Mouse (Mus musculus): ENCODE data around the gene Ppp1r15a. TPM values are rescaled to one million over a fixed set of nuclear protein-coding genes. Genes with fewer than 3 reads are reported as not detected.
A peak's percentile ranks its signal among the peaks of the same experiment; 100 is the strongest.
"Not testable (repeated sequence)": the region's sequence is repeated elsewhere in the genome, so short reads cannot be mapped to it uniquely, and the experiment has no call there.

Ppp1r15a gene
- total and polyA plus RNA-seq, 3 experiments, result 27.3 to 36.0 (median 29.6) TPM

DNA sequence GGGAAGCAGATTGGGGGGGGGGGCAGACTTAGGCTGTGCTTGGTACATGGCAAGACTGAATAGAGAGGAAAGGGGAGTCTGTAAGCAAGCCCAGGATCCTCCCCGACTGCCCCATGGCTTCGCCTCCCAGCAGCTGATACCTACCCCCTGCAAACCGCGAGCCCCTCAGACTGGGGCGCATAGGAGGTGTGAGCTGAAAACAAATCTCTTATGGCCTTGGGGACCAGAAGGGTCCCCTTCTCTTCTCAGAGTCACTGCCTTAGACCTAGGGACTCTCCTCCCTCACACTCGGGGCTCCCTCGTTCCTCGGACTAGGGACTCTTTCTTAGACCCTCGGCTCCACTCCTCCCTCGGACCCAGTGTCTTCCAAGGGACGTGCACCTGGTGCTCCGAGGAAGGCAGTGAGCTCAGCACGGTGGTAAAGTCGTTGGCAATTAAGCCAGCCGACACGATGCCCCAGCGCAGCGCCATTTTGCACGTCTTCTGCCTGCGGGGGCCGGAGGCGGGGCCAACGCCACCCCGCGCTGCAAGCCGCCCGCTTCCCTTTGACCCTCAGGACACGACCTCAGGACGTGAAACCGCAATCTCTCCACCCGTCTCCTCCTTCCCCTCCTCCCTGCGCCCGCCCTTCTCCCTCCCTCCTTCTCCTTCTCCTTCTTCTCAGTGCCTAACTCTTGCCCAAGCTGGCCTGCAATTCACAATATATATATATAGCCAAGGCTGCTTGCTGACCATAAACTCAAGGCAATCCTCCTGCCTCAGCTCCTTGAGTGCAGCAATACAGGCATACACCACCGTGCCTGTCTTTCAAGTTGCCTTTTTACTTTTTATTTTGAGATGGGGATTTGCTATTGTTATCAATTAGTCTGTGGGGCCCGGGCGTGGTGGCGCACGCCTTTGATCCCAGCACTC is 37.5 kb downstream of the Ppp1r15a start, which contains the start of gene Dhdh:
Gene Dhdh (minus strand): TSS at position 513 of the 912 bp plus-strand sequence.
- Histone ChIP-seq H3K79me2 (replicated peaks; ENCODE audit: control insufficient read depth, insufficient read depth, low read length) (no peaks in the 10 kb centered on the region), H3K9ac (ENCODE audit: low read depth, low read length) (peak within 1 kb of the TSS; percentile 63), H3K27me3 (ENCODE audit: control insufficient read depth, insufficient read depth, low read length) (no peaks in the 10 kb centered on the region), H3K4me1 (ENCODE audit: control insufficient read depth, insufficient read depth, low read length) (peaks cover 4% of the 10 kb centered on the region), H3K27ac (peak within 1 kb of the TSS; percentile 71), H3K4me3 (peak within 1 kb of the TSS; percentile 59), H3K36me3 (ENCODE audit: control insufficient read depth, insufficient read depth, low read length) (no peaks in the 10 kb centered on the region)
- intact Hi-C loops (cut with DNase I), result no loop called here
- peak; percentile 81 to 84 for DNase-seq
- WGBS, result 18% methylated on average over 38 of the region's 38 CpGs
- TF ChIP-seq CTCF (IDR thresholded peaks at IDR 0.05) (no peak), EP300 (IDR thresholded peaks at IDR 0.05; ENCODE audit: insufficient read depth, low read depth, low read length) (no peak), POLR2A (IDR thresholded peaks at IDR 0.05; ENCODE audit: insufficient read depth, low read depth, low read length) (peak; percentile 80)

DNA sequence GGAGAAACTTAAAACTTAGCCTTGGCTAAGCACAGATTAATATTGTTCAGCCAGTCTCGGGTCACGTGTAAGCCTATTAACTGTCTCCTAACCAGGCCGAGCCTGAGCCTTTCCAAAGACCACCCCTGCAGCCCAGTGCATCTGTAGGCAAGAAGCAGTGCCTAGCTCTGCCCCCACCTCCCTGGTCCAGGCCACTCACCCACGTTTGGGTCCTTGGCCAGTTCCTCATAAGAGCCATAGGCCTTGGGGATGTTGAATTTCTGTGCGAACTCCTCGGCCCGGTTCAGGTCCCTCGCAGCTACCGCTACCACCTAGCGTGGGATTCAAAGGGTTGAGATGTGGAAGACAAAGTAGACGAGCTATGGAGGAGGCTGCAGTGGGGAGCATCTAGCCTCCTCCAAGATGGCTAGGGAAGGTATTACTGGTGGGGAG is 38.2 kb downstream of the Ppp1r15a start:
- no peaks in the 10 kb centered on the region for H3K27me3 ChIP-seq (ENCODE audit: control insufficient read depth, insufficient read depth, low read length)
- intact Hi-C loops (cut with DNase I), result no loop called here
- no peak overlapping the region for H3K9ac ChIP-seq (ENCODE audit: low read depth, low read length)
- DNase-seq, result no peak
- H3K4me1 ChIP-seq (ENCODE audit: control insufficient read depth, insufficient read depth, low read length), result peaks cover 1% of the 10 kb centered on the region; the same call in 1 of the 2 replicates
- no peaks in the 10 kb centered on the region for H3K36me3 ChIP-seq (ENCODE audit: control insufficient read depth, insufficient read depth, low read length)
- no peak for TF ChIP-seq CTCF (IDR thresholded peaks at IDR 0.05)
- no peak for TF ChIP-seq POLR2A (IDR thresholded peaks at IDR 0.05; ENCODE audit: insufficient read depth, low read depth, low read length)
- no peak for TF ChIP-seq EP300 (IDR thresholded peaks at IDR 0.05; ENCODE audit: insufficient read depth, low read depth, low read length)
- WGBS, result 71% methylated on average over 11 of the region's 11 CpGs
- H3K27ac ChIP-seq, result no peak overlapping the region; the same call in 1 of the 2 replicates
- no peaks in the 10 kb centered on the region for H3K79me2 ChIP-seq (replicated peaks; ENCODE audit: control insufficient read depth, insufficient read depth, low read length)
- H3K4me3 ChIP-seq, result no peak overlapping the region

DNA sequence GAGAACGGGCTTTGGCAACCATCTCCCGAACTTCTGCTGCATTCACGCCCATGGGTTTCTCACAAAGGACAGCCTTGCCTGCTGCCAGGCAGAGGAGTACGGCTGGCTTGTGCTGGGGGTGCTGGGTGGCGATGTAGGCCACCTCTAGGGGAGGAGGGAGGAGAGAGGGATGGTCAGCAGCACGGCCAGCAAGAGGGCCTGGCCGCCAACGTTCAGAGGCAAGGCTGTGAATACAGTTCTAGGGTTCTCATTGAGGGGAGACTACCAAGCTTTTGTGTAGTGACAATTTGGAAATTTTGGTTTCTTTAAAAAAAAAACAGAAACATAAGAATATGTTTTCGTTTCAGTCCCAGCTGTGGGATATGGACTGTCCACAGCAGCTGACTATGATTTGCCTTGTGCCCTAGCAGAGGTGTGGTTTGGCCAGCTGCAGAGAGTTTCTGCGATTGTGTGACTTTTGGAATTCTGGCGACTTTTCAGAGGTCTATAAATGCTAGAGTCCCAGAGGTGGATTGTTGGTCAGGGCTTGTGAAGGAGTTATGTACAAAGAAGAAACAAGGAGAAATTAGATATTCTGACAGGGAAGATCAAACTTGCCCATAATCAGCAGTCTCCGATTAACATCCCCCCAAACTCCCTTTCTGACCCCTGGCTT is 39.2 kb downstream of the Ppp1r15a start, which contains the start of gene Gm45808:
Gene Gm45808 (minus strand): TSS at position 51 of the 655 bp plus-strand sequence.
- no peak within 1 kb of the TSS for H3K27ac ChIP-seq
- intact Hi-C loops (cut with DNase I), result no loop called here

DNA sequence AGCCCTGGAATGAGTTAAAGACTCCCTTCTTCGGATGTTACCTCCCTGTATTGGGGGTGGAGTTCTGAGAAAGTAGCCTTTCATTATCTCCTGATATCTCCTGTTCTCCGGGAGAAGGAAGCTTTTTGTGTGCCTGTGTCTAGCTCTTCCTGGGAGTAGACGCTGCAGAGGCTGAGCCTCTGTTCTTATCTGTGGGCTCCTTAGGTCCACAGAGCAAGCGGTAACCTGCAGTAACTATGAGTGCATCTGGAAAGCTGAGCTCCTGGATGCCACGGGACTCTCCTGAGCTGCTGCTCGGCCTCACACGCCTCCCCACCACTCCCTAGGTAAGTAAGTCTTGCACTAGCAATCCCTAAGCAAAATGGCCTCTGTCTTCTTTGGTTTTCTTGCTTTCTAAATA is 39.9 kb downstream of the Ppp1r15a start:
- Histone ChIP-seq H3K4me3 (no peak overlapping the region), H3K4me1 (ENCODE audit: control insufficient read depth, insufficient read depth, low read length) (peaks cover 1% of the 10 kb centered on the region; the same call in 1 of the 2 replicates), H3K27ac (no peak overlapping the region), H3K79me2 (replicated peaks; ENCODE audit: control insufficient read depth, insufficient read depth, low read length) (no peaks in the 10 kb centered on the region), H3K9ac (ENCODE audit: low read depth, low read length) (no peak overlapping the region), H3K36me3 (ENCODE audit: control insufficient read depth, insufficient read depth, low read length) (no peaks in the 10 kb centered on the region), H3K27me3 (ENCODE audit: control insufficient read depth, insufficient read depth, low read length) (no peaks in the 10 kb centered on the region)
- no peak for TF ChIP-seq POLR2A (IDR thresholded peaks at IDR 0.05; ENCODE audit: insufficient read depth, low read depth, low read length)
- TF ChIP-seq CTCF (IDR thresholded peaks at IDR 0.05), result no peak
- no peak for TF ChIP-seq EP300 (IDR thresholded peaks at IDR 0.05; ENCODE audit: insufficient read depth, low read depth, low read length)
- no peak for DNase-seq
- WGBS, result 57% methylated on average over 7 of the region's 7 CpGs
- intact Hi-C loops (cut with DNase I), result no loop called here

More for the DNA sequence above, 39.2 kb downstream of the Ppp1r15a start, which contains the start of gene Gm45808:
- Histone ChIP-seq H3K9ac (ENCODE audit: low read depth, low read length) (no peak within 1 kb of the TSS), H3K4me1 (ENCODE audit: control insufficient read depth, insufficient read depth, low read length) (peaks cover 1% of the 10 kb centered on the region; the same call in 1 of the 2 replicates), H3K4me3 (no peak within 1 kb of the TSS), H3K79me2 (replicated peaks; ENCODE audit: control insufficient read depth, insufficient read depth, low read length) (no peaks in the 10 kb centered on the region), H3K36me3 (ENCODE audit: control insufficient read depth, insufficient read depth, low read length) (no peaks in the 10 kb centered on the region), H3K27me3 (ENCODE audit: control insufficient read depth, insufficient read depth, low read length) (no peaks in the 10 kb centered on the region)
- DNase-seq, result no peak
- 79% methylated on average over 12 of the region's 12 CpGs for WGBS
- TF ChIP-seq EP300 (IDR thresholded peaks at IDR 0.05; ENCODE audit: insufficient read depth, low read depth, low read length) (no peak), CTCF (IDR thresholded peaks at IDR 0.05) (no peak), POLR2A (IDR thresholded peaks at IDR 0.05; ENCODE audit: insufficient read depth, low read depth, low read length) (no peak)

DNA sequence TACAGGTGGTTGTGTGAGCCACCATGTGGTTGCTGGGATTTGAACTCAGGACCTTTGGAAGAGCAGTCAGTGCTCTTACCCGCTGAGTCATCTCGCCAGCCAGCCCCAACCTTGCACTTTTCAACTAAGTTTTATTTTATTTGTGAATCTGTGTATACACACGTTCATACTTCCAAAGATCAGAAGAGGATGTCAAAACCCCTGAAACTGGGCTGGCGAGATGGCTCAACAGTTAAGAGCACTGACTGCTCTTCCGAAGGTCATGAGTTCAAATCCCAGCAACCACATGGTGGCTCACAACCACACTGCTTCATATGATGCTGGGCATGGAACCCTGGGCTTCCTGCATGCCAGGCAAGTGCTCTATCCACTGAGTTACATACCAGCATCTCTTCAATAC is 41.1 kb downstream of the Ppp1r15a start:
- H3K4me1 ChIP-seq (ENCODE audit: control insufficient read depth, insufficient read depth, low read length); H3K36me3 ChIP-seq (ENCODE audit: control insufficient read depth, insufficient read depth, low read length); intact Hi-C loops (cut with DNase I); H3K27ac ChIP-seq; H3K79me2 ChIP-seq (replicated peaks; ENCODE audit: control insufficient read depth, insufficient read depth, low read length); H3K9ac ChIP-seq (ENCODE audit: low read depth, low read length); H3K27me3 ChIP-seq (ENCODE audit: control insufficient read depth, insufficient read depth, low read length); DNase-seq; H3K4me3 ChIP-seq: not testable (repeated sequence)
- WGBS, result 92% methylated on average over 5 of the region's 5 CpGs
